Mouse (Mus musculus) liver (tissue): Measurements from ENCODE around the gene Mycbp2.

Experiments used
- DNase-seq: peaks from one replicate; pipeline ENCODE4 v3.0.0-alpha.2; 2020; ENCODE audit warnings: mixed read lengths

Gene Mycbp2

GRCm38 (mm10) chr14:103101171-103101570, 245.4 kb downstream of the Mycbp2 start:
- DNase-seq = no peak

GRCm38 (mm10) chr14:103100296-103100695, 246.3 kb downstream of the Mycbp2 start:
- DNase-seq = no peak

DNA sequence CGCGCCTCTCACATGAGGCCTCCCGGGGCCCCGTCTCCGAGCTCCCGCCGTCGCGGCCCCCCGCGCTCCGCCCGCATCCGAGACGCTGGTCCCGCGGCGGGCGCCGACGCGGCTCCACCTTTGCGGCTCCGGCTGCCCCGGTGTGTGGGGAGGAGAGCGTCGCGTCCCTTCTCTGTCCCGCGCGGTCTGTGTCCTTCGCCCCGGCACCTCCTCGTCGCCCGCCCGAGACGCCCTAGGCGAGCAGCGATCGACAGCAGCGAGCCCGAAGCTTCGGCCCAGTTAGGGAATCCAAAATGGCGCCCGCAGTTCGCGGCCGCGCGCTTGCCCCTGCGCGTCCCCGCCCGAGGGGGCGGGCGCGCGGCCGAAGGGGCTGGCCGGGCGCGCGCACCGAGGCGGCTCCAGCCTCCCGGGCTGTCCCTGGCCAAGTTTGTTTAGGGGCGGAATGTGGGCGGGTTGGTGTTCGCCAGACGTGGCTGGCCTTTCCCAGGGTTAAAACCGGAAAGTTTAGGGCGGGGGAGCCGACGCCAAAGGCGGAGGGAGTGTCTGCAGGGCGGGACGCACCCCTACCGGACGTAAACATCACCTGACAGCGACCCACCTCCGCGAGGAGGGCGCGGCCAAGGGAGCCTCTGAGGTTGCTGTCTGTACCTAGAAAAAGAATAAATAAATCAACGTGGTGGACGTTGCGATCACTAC, 247.2 kb downstream of the Mycbp2 start, which contains the start of gene Fbxl3:
Gene Fbxl3 (minus strand): TSS at position 329 of the 696 bp plus-strand sequence.
- DNase-seq = peak; percentile 93

DNA sequence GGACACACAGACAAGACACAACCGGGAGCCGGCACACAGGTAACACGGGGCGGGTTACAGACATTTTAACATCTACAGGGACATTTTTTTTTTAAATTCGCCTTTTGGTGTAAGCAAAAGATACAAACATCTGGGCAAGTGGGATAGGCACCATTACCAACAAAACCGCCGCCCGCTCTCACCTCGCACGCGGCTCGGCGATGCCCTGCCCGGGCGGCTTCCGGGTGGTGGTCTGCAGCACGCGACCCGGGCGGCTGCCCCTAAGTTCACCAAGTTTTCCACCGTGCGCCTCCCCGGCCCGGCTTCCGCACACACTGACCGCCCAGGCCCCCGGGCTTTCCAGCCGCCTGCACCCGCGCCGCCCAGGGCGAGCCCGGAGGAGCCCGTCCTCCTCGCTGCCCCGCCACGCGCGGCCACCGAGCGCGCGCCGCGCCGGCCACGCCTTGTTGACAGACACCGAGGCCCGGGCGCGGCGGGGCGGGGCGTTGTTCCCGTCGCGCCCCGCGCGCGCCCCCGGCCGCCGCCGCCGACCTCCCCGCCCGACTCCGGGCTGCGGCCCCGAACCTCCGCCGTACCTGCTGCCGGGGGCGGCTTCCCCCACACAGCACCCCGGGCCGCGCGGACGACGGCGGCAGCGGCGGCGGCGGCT, 247.9 kb downstream of the Mycbp2 start:
- DNase-seq = peak; percentile 95

- no peak for DNase-seq
These were observed 248.4 kb downstream of the Mycbp2 start for GRCm38 (mm10) chr14:103098213-103098586.

DNA sequence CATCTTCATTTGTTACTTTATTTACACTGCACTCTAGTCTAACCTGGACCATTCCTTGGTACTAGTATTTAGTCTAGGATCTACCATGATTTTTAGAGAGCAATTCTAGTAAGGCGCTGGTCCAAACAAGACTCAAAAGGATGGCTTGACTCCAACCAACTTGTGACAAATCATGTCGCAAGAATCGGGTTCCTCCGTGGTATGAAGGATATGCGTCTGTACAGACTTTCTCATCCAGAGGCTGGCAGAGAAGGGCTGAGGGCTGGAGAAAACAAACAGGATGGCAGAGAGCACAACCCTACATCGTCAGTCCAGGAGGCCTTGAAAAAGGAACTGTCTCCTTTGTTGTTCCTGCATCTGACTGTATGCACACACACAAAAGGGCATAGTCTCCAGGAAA, 250.0 kb downstream of the Mycbp2 start:
- no peak for DNase-seq

- no peak for DNase-seq
These were observed 250.8 kb downstream of the Mycbp2 start for GRCm38 (mm10) chr14:103095826-103096225.

- DNase-seq = no peak
These were observed 251.6 kb downstream of the Mycbp2 start for GRCm38 (mm10) chr14:103095036-103095435.

- no peak for DNase-seq
These were observed 252.9 kb downstream of the Mycbp2 start for GRCm38 (mm10) chr14:103093670-103094069.

DNA sequence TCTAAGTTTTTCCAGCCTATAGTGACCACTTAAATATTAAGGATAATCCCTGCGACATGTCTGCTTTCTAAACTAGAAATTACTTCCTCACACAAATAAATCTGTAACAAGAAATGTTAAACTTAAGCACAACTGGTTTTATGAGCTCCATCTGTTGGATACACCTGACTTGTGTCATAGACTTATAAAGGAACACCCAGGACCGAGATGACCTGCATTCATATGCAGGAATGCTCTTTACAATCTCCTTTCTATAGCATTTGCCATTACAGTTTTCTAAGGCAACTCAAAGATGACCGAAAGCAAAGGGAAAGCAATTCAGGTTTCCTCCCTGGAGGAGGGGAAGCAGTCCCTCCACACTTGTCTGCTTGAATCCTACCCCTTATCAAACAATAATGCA, 253.4 kb downstream of the Mycbp2 start:
- DNase-seq = no peak

GRCm38 (mm10) chr14:103088624-103089023, 258.0 kb downstream of the Mycbp2 start:
- DNase-seq = peak; percentile 62

DNA sequence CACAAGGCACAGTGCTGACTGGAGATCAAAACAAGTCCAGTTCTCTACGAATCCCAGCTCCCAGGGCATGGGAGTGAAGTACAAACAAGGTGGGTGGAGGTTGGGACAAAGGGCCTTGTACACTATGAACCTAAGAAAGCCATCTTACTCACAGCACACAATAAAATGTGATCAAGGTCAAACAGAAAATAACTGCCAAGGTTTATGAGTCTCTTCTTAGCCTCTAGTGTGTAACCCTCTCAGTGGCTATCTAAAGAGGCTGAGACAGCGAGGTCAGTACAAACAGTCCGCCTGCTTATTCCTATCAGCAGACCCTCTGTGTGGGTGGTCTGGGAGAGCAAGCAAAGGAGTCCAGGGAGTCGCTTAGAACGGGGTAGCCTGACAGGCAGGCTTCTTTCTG, 258.8 kb downstream of the Mycbp2 start:
- DNase-seq = no peak

- DNase-seq = peak; percentile 86
These were observed 259.8 kb downstream of the Mycbp2 start for GRCm38 (mm10) chr14:103086671-103087324.

GRCm38 (mm10) chr14:103085840-103086533, 260.6 kb downstream of the Mycbp2 start:
- DNase-seq = no peak

GRCm38 (mm10) chr14:103079209-103079977, 267.2 kb downstream of the Mycbp2 start:
- no peak for DNase-seq

DNA sequence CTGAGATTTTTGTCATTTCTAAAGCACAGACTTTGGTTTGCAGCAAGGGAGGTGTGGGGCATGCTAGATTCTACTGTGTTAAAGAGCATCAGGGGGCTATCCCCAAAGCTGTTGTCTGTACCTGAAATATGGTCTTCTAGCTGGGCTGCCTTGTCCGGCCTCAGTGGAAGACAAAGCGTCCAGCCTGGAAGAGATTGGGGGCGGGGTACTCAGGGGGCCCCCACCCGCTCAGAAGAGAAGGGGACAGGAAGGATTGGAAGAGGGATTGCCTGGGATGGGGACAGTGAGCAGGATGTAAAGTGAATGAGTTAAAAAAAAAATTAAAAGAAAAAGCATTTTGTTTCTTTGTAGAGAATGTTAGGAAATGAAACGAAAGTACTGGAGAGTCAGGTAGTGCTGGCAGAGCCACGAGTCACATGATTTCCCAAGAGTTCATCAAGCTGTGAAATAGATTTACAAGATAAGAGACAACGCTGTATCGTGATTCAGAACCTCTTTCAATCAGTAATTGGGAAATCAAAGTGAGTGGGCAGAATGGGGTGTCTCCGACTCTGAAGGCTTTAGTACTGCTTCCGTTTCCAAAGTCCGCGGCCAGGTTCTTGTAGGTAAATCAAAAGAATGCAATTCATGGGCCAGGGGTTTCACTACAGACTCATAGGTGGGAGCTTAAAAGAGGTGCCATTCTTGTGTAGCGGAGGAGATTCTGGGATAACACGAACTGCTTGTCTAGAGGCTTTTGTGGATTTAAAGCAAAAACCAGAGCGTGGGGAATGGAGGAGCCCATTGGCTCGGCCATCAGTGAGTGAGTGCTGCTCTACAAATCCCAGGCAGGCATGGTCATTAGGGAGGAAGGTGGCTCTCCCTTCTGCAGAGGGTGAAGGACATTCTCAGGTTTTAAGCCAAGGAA, 268.4 kb downstream of the Mycbp2 start:
- DNase-seq = no peak

- DNase-seq = no peak
These were observed 269.2 kb downstream of the Mycbp2 start for GRCm38 (mm10) chr14:103077272-103078005.

DNA sequence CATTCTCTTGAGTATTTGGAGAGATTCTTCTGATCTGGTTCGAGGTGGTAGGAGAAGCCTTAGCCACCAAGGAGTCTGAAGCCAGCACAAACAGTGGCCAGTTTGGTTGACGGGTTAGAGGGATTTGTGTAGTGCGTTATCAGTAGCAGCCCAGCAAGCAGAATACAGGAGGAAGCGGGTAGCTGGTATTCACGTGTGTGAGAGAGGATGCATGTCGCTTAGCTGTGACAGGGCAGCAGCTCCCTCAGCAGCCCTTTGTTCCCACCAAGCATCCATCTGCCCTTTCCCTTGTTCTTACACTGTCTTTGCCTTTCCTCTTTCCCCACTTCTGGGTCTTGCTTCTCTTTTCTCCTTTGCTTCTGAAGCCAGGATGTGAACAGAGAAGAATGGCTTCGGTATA, 271.4 kb downstream of the Mycbp2 start:
- DNase-seq = no peak

GRCm38 (mm10) chr14:103073825-103074224, 272.8 kb downstream of the Mycbp2 start:
- DNase-seq = no peak

GRCm38 (mm10) chr14:103072731-103073130, 273.9 kb downstream of the Mycbp2 start:
- DNase-seq = no peak

DNA sequence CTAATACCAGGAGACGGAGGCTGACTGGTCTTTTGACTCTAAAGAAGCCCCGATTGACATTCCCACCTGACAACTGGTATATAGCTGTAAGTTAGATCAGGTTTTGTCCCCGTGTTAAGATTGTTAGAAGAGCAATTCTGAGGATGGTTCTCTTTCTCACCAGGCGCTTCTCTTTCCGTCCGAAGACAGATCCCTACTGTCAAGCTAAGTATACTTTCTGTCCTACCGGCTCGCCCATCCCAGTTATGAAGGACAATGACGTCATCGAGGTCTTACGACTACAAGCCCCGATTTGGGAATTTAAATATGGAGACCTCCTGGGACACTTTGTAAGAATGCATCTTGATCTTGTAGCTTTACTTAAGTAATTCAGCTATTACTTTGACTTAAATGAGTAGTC, 275.1 kb downstream of the Mycbp2 start:
- DNase-seq = no peak
